Mouse (Mus musculus) midbrain, postnatal 0 days (tissue): ENCODE results near the gene Hs3st5. TPM values are rescaled to one million over a fixed set of nuclear protein-coding genes. Genes with fewer than 3 reads are reported as not detected.

Experiments used
- ATAC-seq: fragments of 200-750 bp; cut with Nextera tagmentation; 2 replicates; pipeline ENCODE4 v1.8.0; 2017; ENCODE audit warnings: moderate number of reproducible peaks, mild to moderate bottlenecking, moderate TSS enrichment, moderate library complexity; ENCODE audit not compliant: low FRiP score
- DNase-seq: peaks from one replicate; pipeline ENCODE4 v3.0.0-alpha.2; 2015; ENCODE audit warnings: low spot score
- H3K27ac ChIP-seq: fragments of 300-500 bp; sonication (generic); 2 replicates; pipeline ENCODE4 v1.5.1; 2014; ENCODE audit warnings: low read depth, mild to moderate bottlenecking, low read length, mixed read lengths
- H3K27me3 ChIP-seq: fragments of 300-500 bp; sonication (generic); 2 replicates; pipeline ENCODE4 v1.6.1; 2014; ENCODE audit warnings: low read length, control low read depth, mixed read lengths; ENCODE audit not compliant: insufficient read depth
- H3K36me3 ChIP-seq: fragments of 300-500 bp; sonication (generic); 2 replicates; pipeline ENCODE4 v1.6.1; 2014; ENCODE audit warnings: low read length, control low read depth, mixed read lengths; ENCODE audit not compliant: insufficient read depth
- H3K4me1 ChIP-seq: fragments of 300-500 bp; sonication (generic); 2 replicates; pipeline ENCODE4 v1.6.1; 2014; ENCODE audit warnings: mild to moderate bottlenecking, control low read depth, antibody characterized with exemption, low read length, mixed read lengths; ENCODE audit not compliant: insufficient read depth
- H3K4me2 ChIP-seq: fragments of 300-500 bp; sonication (generic); 2 replicates; pipeline ENCODE4 v1.6.1; 2014; ENCODE audit warnings: low read depth, mild to moderate bottlenecking, low read length, mixed read lengths; ENCODE audit not compliant: poor library complexity, severe bottlenecking
- H3K4me3 ChIP-seq: fragments of 300-500 bp; sonication (generic); 2 replicates; pipeline ENCODE4 v1.5.1; 2014; ENCODE audit warnings: low read depth, mild to moderate bottlenecking, low read length, moderate library complexity
- H3K9ac ChIP-seq: fragments of 300-500 bp; sonication (generic); replicated peaks from 2 replicates; pipeline ENCODE4 v1.6.1; 2014; ENCODE audit warnings: mild to moderate bottlenecking, low read length, moderate library complexity, mixed read lengths; ENCODE audit not compliant: poor library complexity, severe bottlenecking
- H3K9me3 ChIP-seq: fragments of 300-500 bp; sonication (generic); 2 replicates; pipeline ENCODE4 v1.6.1; 2016; ENCODE audit warnings: low read length, control low read depth
- CTCF ChIP-seq: IDR thresholded peaks from 2 replicates; pipeline ENCODE4 v1.5.1; 2016; ENCODE audit warnings: antibody characterized with exemption, mild to moderate bottlenecking
- WGBS: fragments of 180-500 bp; shearing (Covaris S2); extraction: QIAGEN DNeasy Blood & Tissue Kit; methylation state at CpG from one replicate; pipeline ENCODE4 v1.1.7; 2014; 5-methylcytosine and 5-hydroxymethylcytosine counted together
- polyA plus RNA-seq: library from polyadenylated mRNA; unstranded; fragments of >200 nt; fragmentation: Nextera tagmentation; extraction: Ambion mirVana; gene quantifications from 2 replicates; pipeline ENCODE4 v1.2.1, GENCODE M21; 2015
- total RNA-seq: library from RNA; depleted of rRNA; stranded (reverse); fragments of >200 nt; gene quantifications from 2 replicates; pipeline ENCODE4 v1.2.3, GENCODE M21; 2014

Hs3st5 gene
- total and polyA plus RNA-seq, 2 experiments from 2014 or later: 23.5 to 46.7 TPM

GRCm38 (mm10) chr10:36554057-36554456 lies 47.4 kb downstream of the Hs3st5 start:
- TF ChIP-seq CTCF: no peak
- H3K4me3 ChIP-seq: no peak overlapping the region
- ATAC-seq: no peak
- WGBS: 75% methylated on average over 4 of the region's 4 CpGs
- no peaks in the 10 kb centered on the region for H3K27me3 ChIP-seq
- no peak for DNase-seq
- H3K4me2 ChIP-seq: no peak overlapping the region
- H3K9me3 ChIP-seq: no peaks in the 10 kb centered on the region
- no peak overlapping the region for H3K27ac ChIP-seq
- H3K9ac ChIP-seq: no peak overlapping the region
- no peaks in the 10 kb centered on the region for H3K36me3 ChIP-seq
- H3K4me1 ChIP-seq: no peaks in the 10 kb centered on the region

- no peaks in the 10 kb centered on the region for H3K36me3 ChIP-seq
- DNase-seq: no peak
- WGBS: 57% methylated on average over 6 of the region's 6 CpGs
- H3K9ac ChIP-seq: no peak overlapping the region
- no peaks in the 10 kb centered on the region for H3K4me1 ChIP-seq
- H3K27ac ChIP-seq: no peak overlapping the region
- H3K9me3 ChIP-seq: no peaks in the 10 kb centered on the region
- no peak overlapping the region for H3K4me2 ChIP-seq
- no peak for TF ChIP-seq CTCF
- peak; percentile 27; the same call in 1 of the 2 replicates for ATAC-seq
- H3K27me3 ChIP-seq: no peaks in the 10 kb centered on the region
- no peak overlapping the region for H3K4me3 ChIP-seq
These were observed 48.6 kb downstream of the Hs3st5 start for GRCm38 (mm10) chr10:36554941-36555888.

GRCm38 (mm10) chr10:36556128-36556527 lies 49.5 kb downstream of the Hs3st5 start:
- H3K27ac ChIP-seq: no peak overlapping the region
- H3K4me1 ChIP-seq: no peaks in the 10 kb centered on the region
- no peaks in the 10 kb centered on the region for H3K27me3 ChIP-seq
- 44% methylated on average over 2 of the region's 2 CpGs for WGBS
- no peaks in the 10 kb centered on the region for H3K36me3 ChIP-seq
- TF ChIP-seq CTCF: no peak
- no peak overlapping the region for H3K9ac ChIP-seq
- no peak overlapping the region for H3K4me3 ChIP-seq
- DNase-seq (no peak), ATAC-seq (no peak)
- no peak overlapping the region for H3K4me2 ChIP-seq
- no peaks in the 10 kb centered on the region for H3K9me3 ChIP-seq

GRCm38 (mm10) chr10:36557673-36558072 lies 51.1 kb downstream of the Hs3st5 start:
- Histone ChIP-seq H3K4me2 (no peak overlapping the region), H3K9me3 (no peaks in the 10 kb centered on the region), H3K4me3 (no peak overlapping the region), H3K4me1 (no peaks in the 10 kb centered on the region), H3K36me3 (no peaks in the 10 kb centered on the region), H3K27ac (no peak overlapping the region), H3K9ac (no peak overlapping the region), H3K27me3 (no peaks in the 10 kb centered on the region)
- no peak for ATAC-seq
- DNase-seq: no peak
- TF ChIP-seq CTCF: no peak
- whole genome bisulfite sequencing: 91% methylated on average over 6 of the region's 6 CpGs

- Histone ChIP-seq H3K9me3 (no peaks in the 10 kb centered on the region), H3K4me3 (no peak overlapping the region), H3K9ac (no peak overlapping the region), H3K4me1 (no peaks in the 10 kb centered on the region), H3K4me2 (no peak overlapping the region), H3K27me3 (no peaks in the 10 kb centered on the region), H3K36me3 (no peaks in the 10 kb centered on the region), H3K27ac (no peak overlapping the region)
- ATAC-seq (no peak), DNase-seq (no peak)
- no peak for TF ChIP-seq CTCF
- WGBS: 88% methylated on average over 5 of the region's 5 CpGs
These were observed 52.1 kb downstream of the Hs3st5 start for GRCm38 (mm10) chr10:36558736-36559135.

GRCm38 (mm10) chr10:36567258-36567657 lies 60.6 kb downstream of the Hs3st5 start:
- Histone ChIP-seq H3K4me3 (no peak overlapping the region), H3K9ac (no peak overlapping the region), H3K27ac (no peak overlapping the region), H3K27me3 (no peaks in the 10 kb centered on the region), H3K9me3 (no peaks in the 10 kb centered on the region), H3K4me2 (no peak overlapping the region), H3K36me3 (no peaks in the 10 kb centered on the region), H3K4me1 (peaks cover 6% of the 10 kb centered on the region; the same call in 1 of the 2 replicates)
- peak; percentile 38; the same call in 1 of the 2 replicates for ATAC-seq
- 10% methylated on average over 2 of the region's 2 CpGs for WGBS
- DNase-seq: peak; percentile 26
- no peak for TF ChIP-seq CTCF
